Mouse (Mus musculus) myocyte (in vitro differentiated cells): ENCODE measurements around the gene Pkd1l2.

Experiments used
- MAX ChIP-seq: IDR thresholded peaks from one replicate; pipeline ENCODE4 v1.6.1; 2011; ENCODE audit warnings: low read depth, mild to moderate bottlenecking, control low read depth
- POLR2A ChIP-seq: IDR thresholded peaks from one replicate; pipeline ENCODE4 v1.6.1; 2011; ENCODE audit warnings: low read depth, mild to moderate bottlenecking, control low read depth, moderate library complexity; ENCODE audit not compliant: insufficient read length

DNA sequence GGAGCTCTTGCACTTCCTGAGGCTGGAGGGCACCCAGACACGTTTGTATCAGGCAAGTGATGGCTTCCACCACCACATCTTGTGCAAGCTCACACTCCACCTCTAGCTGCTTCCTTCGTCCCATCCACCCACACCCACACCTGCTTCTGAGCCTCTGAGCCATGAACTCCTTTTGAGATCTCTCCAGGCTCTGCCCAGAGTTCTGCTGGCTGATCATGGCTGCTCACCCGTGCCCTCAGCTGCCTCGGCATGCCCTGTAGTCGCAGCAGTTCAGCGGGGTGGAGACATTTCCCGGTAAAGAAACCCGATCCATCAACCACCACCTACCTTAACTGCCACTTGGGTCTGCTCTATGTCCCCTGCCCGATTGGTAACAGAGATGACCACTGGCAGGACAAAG, 30.9 kb downstream of the Pkd1l2 start:
- TF ChIP-seq POLR2A (no peak), MAX (no peak)
